Mouse (Mus musculus): ENCODE measurements around the gene Inpp1. TPM values are rescaled to one million over a fixed set of nuclear protein-coding genes. Genes with fewer than 3 reads are reported as not detected.

Gene Inpp1
- total RNA-seq (2023), result 66.1 TPM

GRCm38 (mm10) chr1:52816910-52817812 is at the start of gene Inpp1:
Inpp1 (minus strand) TSS chr1:52817688.

GRCm38 (mm10) chr1:52844782-52845665 is 27.5 kb upstream of the Inpp1 start, which contains the start of gene Hibch:
Hibch (plus strand) TSS chr1:52844929.

Other genes starting within 250 kb of the Inpp1 start
- gene Nemp2, start 187.0 kb downstream of the Inpp1 start, total RNA-seq (2023), result 39.8 TPM
- 48.0 TPM for gene Mfsd6, start 90.2 kb downstream of the Inpp1 start, total RNA-seq (2023)
- gene Hibch, start 27.2 kb upstream of the Inpp1 start, total RNA-seq (2023), result 16.9 TPM
- gene 1700019D03Rik, start 202.5 kb upstream of the Inpp1 start, total RNA-seq (2023), result 0.79 TPM
- gene Mstn, start 244.0 kb upstream of the Inpp1 start, total RNA-seq (2023), result not detected

Measured in CD4-positive naive resting alpha-beta T cell, adult 76 days (primary cell).